Mouse (Mus musculus): Measurements from ENCODE around the gene 6430550D23Rik.

GRCm38 (mm10) chr2:156025482-156025881, 17.7 kb upstream of the 6430550D23Rik start:
- no peak for TF ChIP-seq CTCF (IDR thresholded peaks at IDR 0.05; ENCODE audit: low read depth)
- no peak for TF ChIP-seq EP300 (IDR thresholded peaks at IDR 0.05; ENCODE audit: low read depth)
